Mouse (Mus musculus) heart, adult 2 months (tissue): ENCODE data around the gene Tubb4b. TPM values are rescaled to one million over a fixed set of nuclear protein-coding genes. Genes with fewer than 3 reads are reported as not detected.

Source experiments
- DNase-seq, 2 experiments: peaks; one replicate each; pipeline ENCODE4 v3.0.0; 2021
- H3K27ac ChIP-seq: fragments of 200-600 bp; 2 replicates; pipeline ENCODE4 v1.8.1; 2022
- H3K27me3 ChIP-seq: fragments of 200-500 bp; 2 replicates; pipeline ENCODE4 v1.6.1; 2012; ENCODE audit warnings: mild to moderate bottlenecking, low read length, inconsistent platforms, mixed read lengths; ENCODE audit not compliant: control insufficient read depth, insufficient read depth
- H3K36me3 ChIP-seq: fragments of 200-500 bp; 2 replicates; pipeline ENCODE4 v1.6.1; 2012; ENCODE audit warnings: low read length, inconsistent platforms; ENCODE audit not compliant: control insufficient read depth, insufficient read depth
- H3K4me1 ChIP-seq: fragments of 200-500 bp; 2 replicates; pipeline ENCODE4 v1.6.1; 2011; ENCODE audit warnings: low read length; ENCODE audit not compliant: control insufficient read depth, insufficient read depth
- H3K4me3 ChIP-seq: fragments of 200-600 bp; 2 replicates; pipeline ENCODE4 v1.8.1; 2022
- H3K79me2 ChIP-seq: fragments of 200-500 bp; replicated peaks from 2 replicates; pipeline ENCODE4 v1.6.1; 2012; ENCODE audit warnings: mild to moderate bottlenecking, inconsistent platforms, low read length, moderate library complexity, mixed read lengths; ENCODE audit not compliant: control insufficient read depth, insufficient read depth
- H3K9ac ChIP-seq: fragments of 200-500 bp; 2 replicates; pipeline ENCODE4 v1.6.1; 2012; ENCODE audit warnings: low read depth, mild to moderate bottlenecking, control low read depth, inconsistent platforms, low read length, mixed read lengths
- CTCF ChIP-seq: fragments of 200-600 bp; IDR thresholded peaks from 2 replicates; pipeline ENCODE4 v1.8.1; 2022; ENCODE audit warnings: antibody characterized with exemption, mild to moderate bottlenecking, moderate library complexity
- EP300 ChIP-seq: fragments of 200-500 bp; IDR thresholded peaks from 2 replicates; pipeline ENCODE4 v1.6.1; 2011; ENCODE audit warnings: low read depth, low read length, control low read depth; ENCODE audit not compliant: insufficient read depth
- POLR2A ChIP-seq: fragments of 200-500 bp; IDR thresholded peaks from 2 replicates; pipeline ENCODE4 v1.6.1; 2011; ENCODE audit warnings: mild to moderate bottlenecking, low read depth, low read length, control low read depth; ENCODE audit not compliant: insufficient read depth
- WGBS: fragments of 180-500 bp; shearing (Covaris S2); methylation state at CpG from one replicate; pipeline ENCODE4 v1.1.7; 2018; 5-methylcytosine and 5-hydroxymethylcytosine counted together
- intact Hi-C: fragments of 180-260 bp; cut with DNase I; formaldehyde crosslinking; loops from one replicate; pipeline ENCODE4 v1.15.1; 2025
- polyA plus RNA-seq: library from polyadenylated mRNA; depleted of rRNA; stranded (reverse); fragments of >200 nt; gene quantifications from 2 replicates; pipeline ENCODE4 v1.2.3, GENCODE M21; 2012
- total RNA-seq, 2 experiments: library from RNA; stranded (reverse); gene quantifications; 2 replicates each; pipeline ENCODE4 v1.2.3; 2021

Gene Tubb4b
- total and polyA plus RNA-seq, 3 experiments = 315 to 342 (median 327) TPM

- TF ChIP-seq CTCF (no peak), POLR2A (no peak), EP300 (no peak)
- Histone ChIP-seq H3K4me1 (0 out of 2 replicates have a peak, but pooled peaks cover 1% of the 10 kb centered on the region), H3K36me3 (peaks cover 3% of the 10 kb centered on the region; the same call in 1 of the 2 replicates), H3K4me3 (no peak within 1 kb of the TSS), H3K79me2 (no peaks in the 10 kb centered on the region), H3K27ac (no peak within 1 kb of the TSS), H3K9ac (no peak within 1 kb of the TSS), H3K27me3 (no peaks in the 10 kb centered on the region)
- DNase-seq = no peak
- intact Hi-C loops = no loop called here
Observed at GRCm38 (mm10) chr2:25218445-25218844, 6.1 kb downstream of the Tubb4b start, which contains the start of gene Fam166a. Fam166a (plus strand) TSS chr2:25218745.

- WGBS = 56% methylated on average over 2 of the region's 2 CpGs
- H3K4me1 ChIP-seq = no peaks in the 10 kb centered on the region
- no peak overlapping the region for H3K9ac ChIP-seq
- no peaks in the 10 kb centered on the region for H3K27me3 ChIP-seq
- no peak overlapping the region for H3K4me3 ChIP-seq
- TF ChIP-seq EP300 (no peak), POLR2A (no peak), CTCF (no peak)
- no peak overlapping the region for H3K27ac ChIP-seq
- no peak for DNase-seq
- no peaks in the 10 kb centered on the region for H3K36me3 ChIP-seq
- intact Hi-C loops = no loop called here
- no peaks in the 10 kb centered on the region for H3K79me2 ChIP-seq
Observed at GRCm38 (mm10) chr2:25217666-25218065, 6.8 kb downstream of the Tubb4b start.

DNA sequence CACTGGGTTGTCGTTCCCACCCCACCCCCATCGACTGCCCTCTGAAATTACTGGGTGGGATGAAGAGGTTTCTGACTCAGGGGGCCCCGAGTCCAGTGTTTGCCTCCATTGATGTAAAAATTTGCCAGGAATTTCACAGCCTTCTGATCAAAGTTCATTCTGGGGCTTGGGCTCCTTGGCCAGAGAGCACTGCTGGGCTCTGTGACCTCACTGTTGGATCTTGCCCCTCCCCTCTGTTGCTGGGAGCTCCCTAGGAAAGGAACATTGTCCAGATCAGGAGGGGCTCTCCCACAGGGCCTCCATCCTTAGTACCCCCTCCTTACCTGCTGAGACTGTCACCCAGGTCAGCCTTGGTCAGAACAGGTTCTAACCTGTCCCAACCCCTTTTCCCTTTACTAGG lies 10.1 kb downstream of the Tubb4b start, which contains the start of gene Stpg3:
Stpg3 (minus strand) TSS at position 194 of the 400 bp plus-strand sequence.
- WGBS = 70% methylated on average over 3 of the region's 3 CpGs
- intact Hi-C loops = no loop called here

DNA sequence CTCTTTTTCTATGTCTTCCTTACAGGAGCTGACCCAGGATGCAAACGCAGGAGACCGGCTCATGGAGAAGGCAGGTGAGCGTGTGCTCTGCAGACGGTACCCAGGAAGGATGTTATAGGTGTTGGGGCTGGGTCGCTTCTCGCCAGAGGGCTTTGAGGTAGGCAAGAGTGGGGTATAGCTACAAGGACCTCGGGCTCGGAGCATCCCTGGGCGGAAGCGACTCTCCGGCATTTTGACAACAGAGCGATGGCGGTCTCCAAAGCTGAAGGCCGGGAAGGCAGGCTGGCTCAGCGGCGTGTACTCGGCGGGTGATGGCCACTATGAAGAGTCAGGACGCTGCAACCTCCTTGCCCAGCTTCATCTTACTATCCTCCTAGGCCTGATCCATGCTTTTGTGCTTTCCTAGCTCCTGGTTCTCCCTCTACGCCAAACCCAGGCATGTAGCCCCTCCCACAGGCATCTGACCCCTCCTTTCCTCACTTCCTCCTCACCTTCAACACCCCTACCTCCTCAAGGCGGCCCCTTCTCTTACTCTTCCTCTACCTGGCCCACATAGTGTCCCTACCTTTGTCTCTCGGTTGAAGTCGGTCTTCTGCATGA lies 11.1 kb downstream of the Tubb4b start:
- Histone ChIP-seq H3K27me3 (no peaks in the 10 kb centered on the region), H3K79me2 (peaks cover 2% of the 10 kb centered on the region), H3K9ac (no peak overlapping the region), H3K4me3 (no peak overlapping the region), H3K27ac (no peak overlapping the region), H3K36me3 (no peaks in the 10 kb centered on the region), H3K4me1 (peaks cover 4% of the 10 kb centered on the region; the same call in 1 of the 2 replicates)
- 66% methylated on average over 23 of the region's 23 CpGs for WGBS
- no peak for TF ChIP-seq POLR2A
- TF ChIP-seq EP300 = no peak
- TF ChIP-seq CTCF = no peak
- intact Hi-C loops = no loop called here
- no peak for DNase-seq

More for the DNA sequence above, 10.1 kb downstream of the Tubb4b start, which contains the start of gene Stpg3:
- DNase-seq = no peak
- Histone ChIP-seq H3K79me2 (peaks cover 2% of the 10 kb centered on the region), H3K4me1 (peaks cover 4% of the 10 kb centered on the region; the same call in 1 of the 2 replicates), H3K36me3 (no peaks in the 10 kb centered on the region), H3K27ac (no peak within 1 kb of the TSS), H3K9ac (no peak within 1 kb of the TSS), H3K27me3 (no peaks in the 10 kb centered on the region), H3K4me3 (no peak within 1 kb of the TSS)
- TF ChIP-seq CTCF (no peak), EP300 (no peak), POLR2A (no peak)

- Histone ChIP-seq H3K9ac (peak within 1 kb of the TSS; percentile 97), H3K4me3 (peak within 1 kb of the TSS; percentile 69), H3K27me3 (no peaks in the 10 kb centered on the region), H3K36me3 (no peaks in the 10 kb centered on the region), H3K79me2 (peaks cover 2% of the 10 kb centered on the region), H3K27ac (peak within 1 kb of the TSS; percentile 99), H3K4me1 (peaks cover 4% of the 10 kb centered on the region; the same call in 1 of the 2 replicates)
- peak; percentile 92 to 95 for DNase-seq
- TF ChIP-seq CTCF (no peak), EP300 (0 out of 2 replicates have a peak, but pooled peaks have one; percentile 28), POLR2A (peak; percentile 68)
- intact Hi-C loops = loop anchor here (1.0 to 2.0 kb wide), 2 partner anchors 13 to 18 kb away; partner anchors contain the start of gene Tubb4b
- under 1% methylated on average over 44 of the region's 44 CpGs for WGBS
Observed at GRCm38 (mm10) chr2:25211121-25211670, 13.3 kb downstream of the Tubb4b start, which contains the start of gene Nelfb. Nelfb (minus strand) TSS chr2:25211489.

DNA sequence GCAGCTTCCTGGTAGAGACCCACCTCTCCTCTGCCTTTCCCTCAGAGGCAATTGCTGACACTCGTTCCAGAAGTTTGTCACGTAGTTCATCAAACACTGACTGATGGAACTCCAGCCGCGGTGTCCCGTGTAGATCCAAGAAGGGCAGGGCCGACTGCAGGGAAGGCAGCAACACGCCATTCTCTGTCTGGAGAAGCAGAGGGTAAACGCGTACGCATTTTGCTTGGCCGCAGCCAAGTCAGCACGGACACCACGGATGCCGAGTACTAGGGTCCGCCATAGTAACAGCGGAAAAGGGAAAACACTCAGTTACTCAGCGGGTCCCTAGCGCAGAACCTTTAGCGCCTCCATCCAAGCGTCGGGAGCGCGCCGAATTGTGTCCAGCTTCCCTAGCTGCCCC lies 13.8 kb downstream of the Tubb4b start:
- no peak for TF ChIP-seq POLR2A
- TF ChIP-seq CTCF = no peak
- no peak for TF ChIP-seq EP300
- Histone ChIP-seq H3K27ac (peak overlapping the region; percentile 99), H3K9ac (peak overlapping the region; percentile 97), H3K36me3 (no peaks in the 10 kb centered on the region), H3K79me2 (peaks cover 2% of the 10 kb centered on the region), H3K4me1 (peaks cover 4% of the 10 kb centered on the region; the same call in 1 of the 2 replicates), H3K27me3 (no peaks in the 10 kb centered on the region), H3K4me3 (peak overlapping the region; percentile 69)
- intact Hi-C loops = loop anchor here (1.0 to 2.0 kb wide), 2 partner anchors 14 to 18 kb away; partner anchors contain the start of gene Tubb4b
- under 1% methylated on average over 24 of the region's 24 CpGs for WGBS
- DNase-seq = no peak
